Mouse (Mus musculus) MEL (cell line): ENCODE data around the gene Cdc42ep5. TPM values are rescaled to one million over a fixed set of nuclear protein-coding genes. Genes with fewer than 3 reads are reported as not detected.

Experiments
- DNase-seq: peaks from one replicate; pipeline ENCODE4 v3.0.0; 2011; ENCODE audit warnings: low read depth, low spot score
- H3K27ac ChIP-seq: 2 replicates; pipeline ENCODE4 v1.5.1; 2012; ENCODE audit warnings: low read depth, mild to moderate bottlenecking, control low read depth, low read length, moderate library complexity; ENCODE audit not compliant: control insufficient read depth
- H3K27me3 ChIP-seq, 2 experiments: fragments of 150-350 bp in 1 of 2; sonication (generic) in 1 of 2; 2 replicates each; pipeline ENCODE4 v1.6.1; 2012; ENCODE audit warnings: low read length in 2 of 2, mild to moderate bottlenecking in 2 of 2, improper control_type of control experiment in 1 of 2, moderate library complexity in 1 of 2; ENCODE audit not compliant: insufficient read depth in 2 of 2, control insufficient read depth in 1 of 2
- H3K36me3 ChIP-seq, 2 experiments: 2 replicates each; pipeline ENCODE4 v1.6.1; 2012 to 2014; ENCODE audit warnings: low read length in 2 of 2, improper control_type of control experiment in 1 of 2, inconsistent platforms in 1 of 2, mild to moderate bottlenecking in 1 of 2; ENCODE audit not compliant: insufficient read depth in 2 of 2, control insufficient read depth in 1 of 2
- H3K4me1 ChIP-seq, 2 experiments: fragments of 150-350 bp in 1 of 2; sonication (generic) in 1 of 2; 2 replicates each; pipeline ENCODE4 v1.6.1; 2012; ENCODE audit warnings: low read length in 2 of 2, improper control_type of control experiment in 1 of 2, mild to moderate bottlenecking in 1 of 2; ENCODE audit not compliant: insufficient read depth in 2 of 2, control insufficient read depth in 1 of 2
- H3K4me3 ChIP-seq, 2 experiments: fragments of 150-350 bp in 1 of 2; sonication (generic) in 1 of 2; 2 replicates each; pipeline ENCODE4 v1.5.1; 2012; ENCODE audit warnings: low read depth in 2 of 2, low read length in 2 of 2, mild to moderate bottlenecking in 2 of 2, moderate library complexity in 2 of 2, control low read depth in 1 of 2, improper control_type of control experiment in 1 of 2; ENCODE audit not compliant: control insufficient read depth in 1 of 2, insufficient read depth in 1 of 2
- H3K79me2 ChIP-seq: 2 replicates; pipeline ENCODE4 v1.6.1; 2012; ENCODE audit warnings: mild to moderate bottlenecking, low read length, moderate library complexity; ENCODE audit not compliant: control insufficient read depth, poor library complexity, insufficient read depth
- H3K9ac ChIP-seq: 2 replicates; pipeline ENCODE4 v1.6.1; 2012; ENCODE audit warnings: low read depth, mild to moderate bottlenecking, control low read depth, low read length, moderate library complexity; ENCODE audit not compliant: control insufficient read depth, poor library complexity, severe bottlenecking
- H3K9me3 ChIP-seq: fragments of 150-350 bp; sonication (generic); replicated peaks from 2 replicates; pipeline ENCODE4 v1.6.1; 2012; ENCODE audit warnings: mild to moderate bottlenecking, low read length, improper control_type of control experiment, moderate library complexity; ENCODE audit not compliant: insufficient read depth
- CHD1 ChIP-seq: IDR thresholded peaks from 2 replicates; pipeline ENCODE4 v1.6.1; 2012; ENCODE audit warnings: low read depth, mild to moderate bottlenecking, inconsistent platforms, low read length, improper control_type of control experiment
- CTCF ChIP-seq, 3 experiments: IDR thresholded peaks in 2 of 3; conservative IDR thresholded peaks in 1 of 3; 2 replicates each; pipeline ENCODE4 v1.5.1; 2011 to 2012; ENCODE audit warnings: low read length in 3 of 3, low read depth in 2 of 3, mild to moderate bottlenecking in 2 of 3, improper control_type of control experiment in 1 of 3, inconsistent platforms in 1 of 3, mixed read lengths in 1 of 3, moderate library complexity in 1 of 3; ENCODE audit not compliant: control insufficient read depth in 1 of 3, insufficient read depth in 1 of 3, poor library complexity in 1 of 3, severe bottlenecking in 1 of 3
- E2F4 ChIP-seq: IDR thresholded peaks from 2 replicates; pipeline ENCODE4 v1.6.1; 2011; ENCODE audit warnings: low read depth, low read length, improper control_type of control experiment, borderline replicate concordance
- ETS1 ChIP-seq: IDR thresholded peaks from 2 replicates; pipeline ENCODE4 v1.6.1; 2012; ENCODE audit warnings: low read depth, mild to moderate bottlenecking, inconsistent platforms, low read length, improper control_type of control experiment, moderate library complexity
- GABPA ChIP-seq: IDR thresholded peaks from 2 replicates; pipeline ENCODE4 v1.6.1; 2012; ENCODE audit warnings: low read depth, mild to moderate bottlenecking, inconsistent platforms, low read length, improper control_type of control experiment, moderate library complexity
- GATA1 ChIP-seq: IDR thresholded peaks from 2 replicates; pipeline ENCODE4 v1.6.1; 2011; ENCODE audit warnings: low read depth, low read length, improper control_type of control experiment
- HCFC1 ChIP-seq: IDR thresholded peaks from 2 replicates; pipeline ENCODE4 v1.6.1; 2012; ENCODE audit warnings: low read depth, mild to moderate bottlenecking, inconsistent platforms, low read length, improper control_type of control experiment, moderate library complexity
- KAT2A ChIP-seq: conservative IDR thresholded peaks from 2 replicates; pipeline ENCODE4 v1.6.1; 2012; ENCODE audit warnings: low read depth, low read length, improper control_type of control experiment, inconsistent platforms
- MAFK ChIP-seq: IDR thresholded peaks from 2 replicates; pipeline ENCODE4 v1.6.1; 2011; ENCODE audit warnings: low read depth, mild to moderate bottlenecking, low read length, improper control_type of control experiment, borderline replicate concordance
- MXI1 ChIP-seq: IDR thresholded peaks from 2 replicates; pipeline ENCODE4 v1.6.1; 2011; ENCODE audit warnings: mild to moderate bottlenecking, low read depth, low read length, improper control_type of control experiment
- MYC ChIP-seq: IDR thresholded peaks from 2 replicates; pipeline ENCODE4 v1.6.1; 2011; ENCODE audit warnings: low read depth, mild to moderate bottlenecking, low read length, improper control_type of control experiment, moderate library complexity
- POLR2A ChIP-seq, 2 experiments: IDR thresholded peaks; 2 replicates each; pipeline ENCODE4 v1.6.1; 2011 to 2012; ENCODE audit warnings: low read length in 2 of 2, mild to moderate bottlenecking in 2 of 2, control low read depth in 1 of 2, improper control_type of control experiment in 1 of 2, low read depth in 1 of 2, moderate library complexity in 1 of 2; ENCODE audit not compliant: control insufficient read depth in 1 of 2, insufficient read depth in 1 of 2, poor library complexity in 1 of 2
- POLR2AphosphoS2 ChIP-seq: IDR thresholded peaks from 2 replicates; pipeline ENCODE4 v1.6.1; 2011; ENCODE audit warnings: low read length, improper control_type of control experiment
- RAD21 ChIP-seq: IDR thresholded peaks from 2 replicates; pipeline ENCODE4 v1.6.1; 2011; ENCODE audit warnings: mild to moderate bottlenecking, low read depth, low read length, improper control_type of control experiment
- SIN3A ChIP-seq: IDR thresholded peaks from 2 replicates; pipeline ENCODE4 v1.6.1; 2012; ENCODE audit warnings: low read length, improper control_type of control experiment, inconsistent platforms
- SMC3 ChIP-seq: IDR thresholded peaks from 2 replicates; pipeline ENCODE4 v1.6.1; 2011; ENCODE audit warnings: low read depth, low read length, improper control_type of control experiment
- TBP ChIP-seq: IDR thresholded peaks from 2 replicates; pipeline ENCODE4 v1.8.0; 2011; ENCODE audit warnings: low read depth, low read length, improper control_type of control experiment
- TCF12 ChIP-seq: IDR thresholded peaks from 2 replicates; pipeline ENCODE4 v1.6.1; 2014; ENCODE audit warnings: low read depth, mild to moderate bottlenecking, inconsistent platforms, low read length, improper control_type of control experiment, moderate library complexity
- USF2 ChIP-seq, 2 experiments: IDR thresholded peaks; 2 replicates each; pipeline ENCODE4 v1.6.1; 2011 to 2012; ENCODE audit warnings: improper control_type of control experiment in 2 of 2, low read length in 2 of 2, borderline replicate concordance in 1 of 2, inconsistent platforms in 1 of 2, low read depth in 1 of 2, mild to moderate bottlenecking in 1 of 2; ENCODE audit not compliant: insufficient read depth in 1 of 2
- ZMIZ1 ChIP-seq: IDR thresholded peaks from 2 replicates; pipeline ENCODE4 v1.6.1; 2012; ENCODE audit warnings: low read depth, mild to moderate bottlenecking, inconsistent platforms, low read length, improper control_type of control experiment, moderate library complexity
- polyA plus RNA-seq, 2 experiments: library from polyadenylated mRNA; stranded (reverse) in 1 of 2; unstranded in 1 of 2; fragments of >175 nt in 1 of 2; fragments of >200 nt in 1 of 2; gene quantifications; 2 replicates each; pipeline versions ENCODE4 v1.2.1 to v1.2.4; 2012; ENCODE audit warnings: low replicate concordance in 2 of 2, low read depth in 1 of 2; ENCODE audit not compliant: insufficient read length in 2 of 2, insufficient read depth in 1 of 2, missing spikeins in 1 of 2
- total RNA-seq: library from RNA; depleted of rRNA; stranded (reverse); fragments of 300-350 nt; gene quantifications from 2 replicates; pipeline ENCODE4 v1.2.3, GENCODE M21; 2012

Gene Cdc42ep5
- total and polyA plus RNA-seq, 3 experiments, result 0.24 TPM; not detected in 2

DNA sequence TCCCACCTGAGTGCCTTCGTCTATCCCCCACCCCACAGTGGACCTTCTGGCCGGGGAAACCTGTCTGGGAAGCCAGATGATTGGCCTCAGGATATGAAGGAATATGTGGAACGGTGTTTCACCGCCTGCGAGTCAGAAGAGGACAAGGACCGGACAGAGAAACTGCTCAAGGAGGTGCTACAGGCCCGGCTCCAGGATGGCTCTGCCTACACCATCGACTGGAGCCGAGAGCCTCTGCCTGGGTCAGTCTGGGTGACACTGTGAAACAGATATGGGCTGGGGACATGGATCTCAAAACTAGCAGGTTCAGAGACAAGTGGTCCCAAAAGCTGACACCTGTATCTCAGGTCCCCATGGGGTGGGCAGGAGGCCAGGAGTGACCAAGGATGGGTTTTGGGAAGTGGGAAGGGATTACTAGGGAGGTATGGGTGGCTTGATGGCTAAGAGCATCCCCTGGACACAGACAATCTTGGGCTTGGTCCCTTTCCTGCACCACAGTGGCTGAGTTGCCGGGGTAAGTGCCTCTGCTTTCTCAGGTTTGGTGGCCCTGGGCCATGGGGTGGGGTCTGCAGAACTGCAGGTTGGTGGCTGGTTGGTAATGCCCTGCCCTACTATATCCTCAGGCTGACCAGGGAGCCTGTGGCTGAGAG is 21.7 kb downstream of the Cdc42ep5 start:
- Histone ChIP-seq H3K4me3 (no peak overlapping the region), H3K9ac (no peak overlapping the region), H3K4me1 (peaks cover 0 to 5% of the 10 kb centered on the region in 2 experiments; a peak in 2 of 4 replicates), H3K9me3 (no peaks in the 10 kb centered on the region), H3K27ac (no peak overlapping the region), H3K27me3 (no peaks in the 10 kb centered on the region), H3K79me2 (peaks cover 15% of the 10 kb centered on the region), H3K36me3 (peaks cover 4 to 7% of the 10 kb centered on the region in 2 experiments; a peak in 3 of 4 replicates)
- TF ChIP-seq ZMIZ1 (no peak), CHD1 (no peak), POLR2AphosphoS2 (no peak), GATA1 (no peak), E2F4 (no peak), MXI1 (no peak), KAT2A (no peak), CTCF (IDR thresholded peaks at IDR 0.05 in 2 of 3, conservative IDR thresholded peaks at IDR 0.05 in 1 of 3; ENCODE audit: control insufficient read depth in 1 of 3, insufficient read depth in 1 of 3, low read depth in 2 of 3, low read length in 3 of 3, poor library complexity in 1 of 3, severe bottlenecking in 1 of 3) (no peak), SMC3 (no peak), ETS1 (no peak), MYC (no peak), RAD21 (no peak), TCF12 (no peak), SIN3A (no peak), GABPA (no peak), MAFK (no peak), USF2 (IDR thresholded peaks at IDR 0.05; ENCODE audit: borderline replicate concordance in 1 of 2, insufficient read depth in 1 of 2, low read depth in 1 of 2, low read length in 2 of 2) (no peak), HCFC1 (no peak)
- DNase-seq, result no peak

DNA sequence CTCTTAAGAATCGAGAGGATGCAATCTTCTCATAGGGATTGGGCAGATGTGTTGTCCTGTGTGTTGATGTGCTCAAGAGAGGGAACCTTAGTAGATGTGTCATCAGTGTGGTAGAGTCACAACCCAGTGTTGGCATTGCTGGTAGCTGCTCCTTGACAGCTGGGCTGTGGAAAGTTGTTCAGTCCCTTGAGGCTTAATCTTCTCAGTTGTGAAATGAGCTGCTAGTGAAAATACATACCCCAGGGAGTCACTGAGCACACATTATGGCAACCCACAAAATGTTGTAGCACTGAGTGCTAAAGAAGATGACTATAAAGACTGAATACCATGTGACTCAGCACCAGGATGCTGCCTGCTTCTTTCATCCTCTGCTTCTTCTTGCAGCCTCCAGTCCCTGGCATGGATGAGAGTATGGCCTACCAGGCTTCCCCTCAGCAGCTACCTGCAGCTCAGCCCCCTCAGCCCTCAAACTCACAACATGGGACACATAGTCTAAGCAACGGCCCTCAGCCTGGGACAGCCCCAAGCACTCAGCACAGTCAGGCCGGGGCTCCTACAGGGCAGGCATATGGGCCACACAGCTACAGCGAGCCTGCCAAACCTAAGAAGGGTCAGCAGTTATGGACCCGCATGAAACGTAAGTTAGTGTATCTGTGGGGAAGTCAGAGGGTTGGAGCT is 22.9 kb downstream of the Cdc42ep5 start:
- Histone ChIP-seq H3K27ac (no peak overlapping the region), H3K36me3 (peaks cover 5% of the 10 kb centered on the region in 2 experiments), H3K4me1 (peaks cover 0 to 8% of the 10 kb centered on the region in 2 experiments; a peak in 2 of 4 replicates), H3K4me3 (no peak overlapping the region), H3K9me3 (no peaks in the 10 kb centered on the region), H3K79me2 (peaks cover 24% of the 10 kb centered on the region), H3K9ac (no peak overlapping the region), H3K27me3 (no peaks in the 10 kb centered on the region)
- DNase-seq, result no peak
- TF ChIP-seq TBP, result no peak
- TF ChIP-seq POLR2A (IDR thresholded peaks at IDR 0.05; ENCODE audit: control insufficient read depth in 1 of 2, insufficient read depth in 1 of 2, low read depth in 1 of 2, low read length in 2 of 2, poor library complexity in 1 of 2), result peak in 1 of 2 experiments; percentile 9; a peak in 1 of 4 replicates
